Mouse (Mus musculus): ENCODE results near the gene Bin2.

DNA sequence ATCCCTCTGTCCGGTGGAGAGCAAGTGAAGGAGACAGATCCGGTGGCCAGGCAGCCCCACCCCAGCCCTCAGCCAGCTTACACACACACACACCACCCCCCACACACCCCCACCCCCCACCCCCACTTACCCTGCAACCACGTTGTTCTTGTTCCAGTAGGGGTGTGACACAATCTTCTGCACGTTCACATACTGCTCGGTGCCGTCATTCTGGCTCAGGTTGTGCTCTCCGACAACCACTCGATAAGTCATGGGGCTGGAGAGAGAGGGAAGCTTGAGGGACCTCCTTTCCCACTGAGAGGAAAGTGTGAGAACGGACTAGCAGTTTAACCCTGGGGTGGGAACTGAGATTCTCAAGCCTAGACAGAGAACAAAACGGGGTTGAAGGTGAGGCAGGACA is 15.1 kb upstream of the Bin2 start:
- TF ChIP-seq POLR2A (IDR thresholded peaks at IDR 0.05; ENCODE audit: control insufficient read depth, extremely low read depth, insufficient read depth, low read length, poor library complexity) (no peak), CTCF (IDR thresholded peaks at IDR 0.05; ENCODE audit: borderline replicate concordance, control insufficient read depth, extremely low read depth, insufficient read depth, low read length, poor library complexity) (no peak)

Data from thymus, adult 2 months (tissue).